Mouse (Mus musculus) mouse embryonic stem cell (cell line): ENCODE measurements at regions not wholly inside any gene's neighbourhood (a gene's known extent, or its start where the extent isn't known, plus 50 kb on each side); places are given as distances from the start of the nearest gene placed in this dataset.

Source experiments
- in situ Hi-C, 2 experiments: fragments of 300-500 bp; cut with MboI; formaldehyde crosslinking; loops; 1 replicate in 1 of 2; 3 replicates in 1 of 2; pipeline ENCODE4 v1.14.3; 2019 to 2020; ENCODE audit warnings: low sequenced_read_pairs in 2 of 2, low pct_unique_long_range_greater_than_20kb in 1 of 2, mixed read lengths in 1 of 2; ENCODE audit not compliant: unreplicated experiment in 1 of 2

- in situ Hi-C loops, result loop anchor here (10.0 to 25.0 kb wide), 2 partner anchors 933 to 946 kb away; partner anchors contain the start of gene Igfbp5 (in 1 of the 2)
Measured at GRCm38 (mm10) chr1:73820701-73821100, 303.5 kb downstream of the Tns1 start.

- in situ Hi-C loops, result loop anchor here in 1 of 2 experiments (25.0 kb wide), 1 partner anchor 920 kb away; no protein-coding TSS in a partner anchor
Measured at GRCm38 (mm10) chr1:73807206-73807605, 317.0 kb downstream of the Tns1 start.

- in situ Hi-C loops, result loop anchor here in 1 of 2 experiments (25.0 kb wide), 1 partner anchor 918 kb away; no protein-coding TSS in a partner anchor
Measured at GRCm38 (mm10) chr1:73805156-73805555, 319.1 kb downstream of the Tns1 start.

GRCm38 (mm10) chr1:73799996-73800395, 324.3 kb downstream of the Tns1 start:
- in situ Hi-C loops, result loop anchor here in 1 of 2 experiments (25.0 kb wide), 1 partner anchor 913 kb away; no protein-coding TSS in a partner anchor

- in situ Hi-C loops, result no loop called here
Measured at GRCm38 (mm10) chr1:73799246-73799645, 325.0 kb downstream of the Tns1 start.

GRCm38 (mm10) chr1:73797858-73798257, 326.4 kb downstream of the Tns1 start:
- in situ Hi-C loops, result no loop called here

GRCm38 (mm10) chr1:73797413-73797812, 326.8 kb downstream of the Tns1 start:
- in situ Hi-C loops, result no loop called here

- in situ Hi-C loops, result no loop called here
Measured at GRCm38 (mm10) chr1:73793871-73794270, 330.4 kb downstream of the Tns1 start.

GRCm38 (mm10) chr1:73793256-73793655, 331.0 kb downstream of the Tns1 start:
- in situ Hi-C loops, result no loop called here

- in situ Hi-C loops, result no loop called here
Measured at GRCm38 (mm10) chr1:73792311-73792710, 331.9 kb downstream of the Tns1 start.

- in situ Hi-C loops, result no loop called here
Measured at GRCm38 (mm10) chr1:73787666-73788065, 336.6 kb downstream of the Tns1 start.

- in situ Hi-C loops, result no loop called here
Measured at GRCm38 (mm10) chr1:73787224-73787623, 337.0 kb downstream of the Tns1 start.

- in situ Hi-C loops, result no loop called here
Measured at GRCm38 (mm10) chr1:73783303-73783702, 340.9 kb downstream of the Tns1 start.

- in situ Hi-C loops, result no loop called here
Measured at GRCm38 (mm10) chr1:73782871-73783270, 341.4 kb downstream of the Tns1 start.

GRCm38 (mm10) chr1:73771773-73772172, 352.5 kb downstream of the Tns1 start:
- in situ Hi-C loops, result no loop called here

- in situ Hi-C loops, result no loop called here
Measured at GRCm38 (mm10) chr1:73770631-73771030, 353.6 kb downstream of the Tns1 start.

GRCm38 (mm10) chr1:73764611-73765333, 359.5 kb downstream of the Tns1 start:
- in situ Hi-C loops, result no loop called here

- in situ Hi-C loops, result no loop called here
Measured at GRCm38 (mm10) chr1:73758110-73759061, 365.9 kb downstream of the Tns1 start.

GRCm38 (mm10) chr1:73755791-73756190, 368.5 kb downstream of the Tns1 start:
- in situ Hi-C loops, result no loop called here
